Mouse (Mus musculus): ENCODE results near the gene Cenpb. TPM values are rescaled to one million over a fixed set of nuclear protein-coding genes. Genes with fewer than 3 reads are reported as not detected.

Gene Cenpb
- polyA plus RNA-seq, 1 experiment from 2014 or later, result 12.2 TPM

GRCm38 (mm10) chr2:131132930-131133547 lies 46.8 kb downstream of the Cenpb start, which contains the start of gene Gm11037:
TSS of gene Gm11037 (plus strand) at chr2:131133497.
- Histone ChIP-seq H3K27ac (replicated peaks) (no peak within 1 kb of the TSS), H3K4me2 (replicated peaks; ENCODE audit: low read depth) (no peak within 1 kb of the TSS), H3K36me3 (ENCODE audit: control insufficient read depth, insufficient read depth, low read length) (no peaks in the 10 kb centered on the region)

GRCm38 (mm10) chr2:131132111-131132888 lies 47.6 kb downstream of the Cenpb start:
- no peaks in the 10 kb centered on the region for H3K36me3 ChIP-seq (ENCODE audit: control insufficient read depth, insufficient read depth, low read length)
- no peaks in the 10 kb centered on the region for H3K9me3 ChIP-seq (ENCODE audit: control insufficient read depth, low read length)
- no peak overlapping the region for H3K27ac ChIP-seq (replicated peaks)
- TF ChIP-seq CTCF (IDR thresholded peaks at IDR 0.05; ENCODE audit: low read depth) (no peak), EP300 (optimal IDR thresholded peaks at IDR 0.05) (no peak)
- H3K4me1 ChIP-seq (replicated peaks; ENCODE audit: control insufficient read depth, insufficient read depth), result 0 out of 2 replicates have a peak, but pooled peaks cover 2% of the 10 kb centered on the region
- 84% methylated on average over 10 of the region's 10 CpGs for WGBS
- H3K4me3 ChIP-seq (ENCODE audit: low read depth, low read length), result no peak overlapping the region
- H3K27me3 ChIP-seq (ENCODE audit: control insufficient read depth, insufficient read depth, low read length), result no peaks in the 10 kb centered on the region
- H3K9ac ChIP-seq (ENCODE audit: low read length), result no peak overlapping the region
- no peak for DNase-seq (ENCODE audit: low spot score)
- H3K4me2 ChIP-seq (replicated peaks; ENCODE audit: low read depth), result no peak overlapping the region
- ATAC-seq (ENCODE audit: low FRiP score, low TSS enrichment), result no peak

More at GRCm38 (mm10) chr2:131132930-131133547, 46.8 kb downstream of the Cenpb start, which contains the start of gene Gm11037:
- H3K9ac ChIP-seq (ENCODE audit: low read length), result no peak within 1 kb of the TSS
- TF ChIP-seq EP300 (optimal IDR thresholded peaks at IDR 0.05) (no peak), CTCF (IDR thresholded peaks at IDR 0.05; ENCODE audit: low read depth) (no peak)
- ATAC-seq (ENCODE audit: low FRiP score, low TSS enrichment) (no peak), DNase-seq (ENCODE audit: low spot score) (no peak)
- 0 out of 2 replicates have a peak, but pooled peaks cover 2% of the 10 kb centered on the region for H3K4me1 ChIP-seq (replicated peaks; ENCODE audit: control insufficient read depth, insufficient read depth)
- no peaks in the 10 kb centered on the region for H3K9me3 ChIP-seq (ENCODE audit: control insufficient read depth, low read length)
- 77% methylated on average over 9 of the region's 9 CpGs for WGBS
- no peaks in the 10 kb centered on the region for H3K27me3 ChIP-seq (ENCODE audit: control insufficient read depth, insufficient read depth, low read length)
- H3K4me3 ChIP-seq (ENCODE audit: low read depth, low read length), result no peak within 1 kb of the TSS

- no peak overlapping the region for H3K4me3 ChIP-seq (ENCODE audit: low read depth, low read length)
- DNase-seq (ENCODE audit: low spot score) (no peak), ATAC-seq (ENCODE audit: low FRiP score, low TSS enrichment) (no peak)
- no peak overlapping the region for H3K9ac ChIP-seq (ENCODE audit: low read length)
- H3K27me3 ChIP-seq (ENCODE audit: control insufficient read depth, insufficient read depth, low read length), result no peaks in the 10 kb centered on the region
- TF ChIP-seq CTCF (IDR thresholded peaks at IDR 0.05; ENCODE audit: low read depth), result no peak
- TF ChIP-seq EP300 (optimal IDR thresholded peaks at IDR 0.05), result no peak
- H3K27ac ChIP-seq (replicated peaks), result no peak overlapping the region
- H3K36me3 ChIP-seq (ENCODE audit: control insufficient read depth, insufficient read depth, low read length), result no peaks in the 10 kb centered on the region
- WGBS, result 80% methylated on average over 2 of the region's 2 CpGs
- peaks cover 6% of the 10 kb centered on the region; the same call in 1 of the 2 replicates for H3K4me1 ChIP-seq (replicated peaks; ENCODE audit: control insufficient read depth, insufficient read depth)
- H3K9me3 ChIP-seq (ENCODE audit: control insufficient read depth, low read length), result no peaks in the 10 kb centered on the region
- H3K4me2 ChIP-seq (replicated peaks; ENCODE audit: low read depth), result no peak overlapping the region
Measured at GRCm38 (mm10) chr2:131130849-131131248, 49.0 kb downstream of the Cenpb start.

GRCm38 (mm10) chr2:131129836-131130235 lies 50.0 kb downstream of the Cenpb start:
- WGBS, result 44% methylated on average over 5 of the region's 5 CpGs
- DNase-seq (ENCODE audit: low spot score) (peak; percentile 67), ATAC-seq (ENCODE audit: low FRiP score, low TSS enrichment) (peak; percentile 73)
- Histone ChIP-seq H3K27me3 (ENCODE audit: control insufficient read depth, insufficient read depth, low read length) (no peaks in the 10 kb centered on the region), H3K27ac (replicated peaks) (no peak overlapping the region), H3K4me1 (replicated peaks; ENCODE audit: control insufficient read depth, insufficient read depth) (peaks cover 6% of the 10 kb centered on the region; the same call in 1 of the 2 replicates), H3K9ac (ENCODE audit: low read length) (no peak overlapping the region), H3K4me3 (ENCODE audit: low read depth, low read length) (no peak overlapping the region), H3K9me3 (ENCODE audit: control insufficient read depth, low read length) (no peaks in the 10 kb centered on the region), H3K4me2 (replicated peaks; ENCODE audit: low read depth) (no peak overlapping the region), H3K36me3 (ENCODE audit: control insufficient read depth, insufficient read depth, low read length) (no peaks in the 10 kb centered on the region)
- TF ChIP-seq CTCF (IDR thresholded peaks at IDR 0.05; ENCODE audit: low read depth) (no peak), EP300 (optimal IDR thresholded peaks at IDR 0.05) (no peak)

DNA sequence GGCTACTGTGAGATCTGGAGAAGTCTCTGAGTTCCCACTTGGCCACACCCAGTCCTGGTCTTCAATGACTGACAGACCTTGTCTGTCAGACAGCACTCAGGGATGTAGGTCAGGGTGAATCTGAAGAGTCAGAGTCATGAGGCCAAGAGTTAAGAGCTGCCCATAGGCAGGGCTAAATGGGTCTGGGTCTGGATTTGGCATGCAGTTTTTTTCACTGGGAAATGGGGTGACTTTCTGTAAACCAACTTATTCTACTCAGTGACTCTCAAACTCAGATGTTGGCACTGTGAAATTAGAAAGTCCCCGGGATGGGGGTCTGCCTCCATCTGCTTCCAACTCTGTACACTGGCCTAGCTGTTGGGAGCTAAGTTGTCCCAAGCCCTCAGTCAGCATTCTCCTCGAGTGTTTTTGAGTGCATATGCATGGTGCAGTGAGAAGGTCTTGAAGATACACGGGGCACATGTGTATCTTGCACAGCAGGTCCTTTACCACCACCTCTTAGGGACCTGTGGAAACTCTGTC lies 51.2 kb downstream of the Cenpb start:
- ATAC-seq (ENCODE audit: low FRiP score, low TSS enrichment) (no peak), DNase-seq (ENCODE audit: low spot score) (no peak)
- Histone ChIP-seq H3K27me3 (ENCODE audit: control insufficient read depth, insufficient read depth, low read length) (no peaks in the 10 kb centered on the region), H3K27ac (replicated peaks) (no peak overlapping the region), H3K4me2 (replicated peaks; ENCODE audit: low read depth) (peak overlapping the region; percentile 75), H3K9me3 (ENCODE audit: control insufficient read depth, low read length) (no peaks in the 10 kb centered on the region), H3K9ac (ENCODE audit: low read length) (no peak overlapping the region), H3K4me3 (ENCODE audit: low read depth, low read length) (peak overlapping the region; percentile 62), H3K4me1 (replicated peaks; ENCODE audit: control insufficient read depth, insufficient read depth) (peaks cover 6% of the 10 kb centered on the region; the same call in 1 of the 2 replicates), H3K36me3 (ENCODE audit: control insufficient read depth, insufficient read depth, low read length) (no peaks in the 10 kb centered on the region)
- WGBS, result 72% methylated on average over 3 of the region's 3 CpGs
- TF ChIP-seq EP300 (optimal IDR thresholded peaks at IDR 0.05), result no peak
- TF ChIP-seq CTCF (IDR thresholded peaks at IDR 0.05; ENCODE audit: low read depth), result no peak
